Mouse (Mus musculus) mouse trophoblast stem cell (cell line): ENCODE measurements at regions not wholly inside any gene's neighbourhood (a gene's known extent, or its start where the extent isn't known, plus 50 kb on each side); places are given as distances from the start of the nearest gene placed in this dataset.

Source experiments
- in situ Hi-C, 2 experiments: fragments of 300-500 bp; cut with MseI, MboI; formaldehyde crosslinking; loops; 2 replicates in 1 of 2; 3 replicates in 1 of 2; pipeline ENCODE4 v1.15.1; 2025

- in situ Hi-C loops = no loop called here
Measured at GRCm38 (mm10) chr4:81730386-81730785, 287.8 kb upstream of the Mpdz start.

- in situ Hi-C loops = no loop called here
Measured at GRCm38 (mm10) chr4:81728961-81729360, 286.3 kb upstream of the Mpdz start.

- in situ Hi-C loops = no loop called here
Measured at GRCm38 (mm10) chr4:81727735-81728581, 285.3 kb upstream of the Mpdz start.

GRCm38 (mm10) chr4:81726761-81727723 lies 284.4 kb upstream of the Mpdz start:
- in situ Hi-C loops = no loop called here

GRCm38 (mm10) chr4:81724751-81725150 lies 282.1 kb upstream of the Mpdz start:
- in situ Hi-C loops = no loop called here

- in situ Hi-C loops = no loop called here
Measured at GRCm38 (mm10) chr4:81712378-81712777, 269.8 kb upstream of the Mpdz start.

- in situ Hi-C loops = no loop called here
Measured at GRCm38 (mm10) chr4:81695182-81695581, 252.6 kb upstream of the Mpdz start.

GRCm38 (mm10) chr4:81677205-81677604 lies 234.6 kb upstream of the Mpdz start:
- in situ Hi-C loops = no loop called here

- in situ Hi-C loops = no loop called here
Measured at GRCm38 (mm10) chr4:81674871-81675270, 232.3 kb upstream of the Mpdz start.

- in situ Hi-C loops = no loop called here
Measured at GRCm38 (mm10) chr4:81673398-81674265, 231.0 kb upstream of the Mpdz start.

GRCm38 (mm10) chr4:81671986-81672385 lies 229.4 kb upstream of the Mpdz start:
- in situ Hi-C loops = no loop called here

GRCm38 (mm10) chr4:81669181-81669580 lies 226.6 kb upstream of the Mpdz start:
- in situ Hi-C loops = no loop called here

GRCm38 (mm10) chr4:81661096-81661495 lies 218.5 kb upstream of the Mpdz start:
- in situ Hi-C loops = no loop called here

- in situ Hi-C loops = no loop called here
Measured at GRCm38 (mm10) chr4:81628496-81628828, 185.8 kb upstream of the Mpdz start.

- in situ Hi-C loops = no loop called here
Measured at GRCm38 (mm10) chr4:81627714-81628495, 185.3 kb upstream of the Mpdz start.

- in situ Hi-C loops = no loop called here
Measured at GRCm38 (mm10) chr4:81625348-81625934, 182.8 kb upstream of the Mpdz start.

GRCm38 (mm10) chr4:81624111-81624510 lies 181.5 kb upstream of the Mpdz start:
- in situ Hi-C loops = no loop called here

GRCm38 (mm10) chr4:81621391-81622137 lies 178.9 kb upstream of the Mpdz start:
- in situ Hi-C loops = no loop called here

GRCm38 (mm10) chr4:81617191-81617590 lies 174.6 kb upstream of the Mpdz start:
- in situ Hi-C loops = no loop called here

GRCm38 (mm10) chr4:81611191-81611590 lies 168.6 kb upstream of the Mpdz start:
- in situ Hi-C loops = no loop called here
